Mouse (Mus musculus): ENCODE measurements around the gene Slamf9.

The Slamf9 gene

DNA sequence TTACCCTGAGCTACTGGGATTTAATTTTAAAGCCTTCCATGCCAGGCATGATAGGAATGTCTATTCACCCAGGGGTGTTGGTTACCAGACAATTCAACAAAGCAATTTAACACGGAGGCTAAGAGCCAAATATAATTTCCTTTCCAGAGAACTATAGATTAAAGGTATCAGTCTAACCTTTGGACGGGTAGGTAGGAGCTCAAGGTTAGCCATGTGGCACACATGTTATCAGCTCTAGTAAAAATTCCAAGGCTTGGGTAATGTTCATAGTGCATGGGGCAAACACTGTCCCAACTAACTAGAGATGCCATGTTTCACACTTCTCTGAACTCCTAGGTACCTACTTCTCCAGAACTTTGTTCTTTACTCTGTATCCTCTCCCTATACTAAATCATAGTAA, 13.6 kb upstream of the Slamf9 start:
- DNase-seq (ENCODE audit: low spot score in 2 of 2): no peak

DNA sequence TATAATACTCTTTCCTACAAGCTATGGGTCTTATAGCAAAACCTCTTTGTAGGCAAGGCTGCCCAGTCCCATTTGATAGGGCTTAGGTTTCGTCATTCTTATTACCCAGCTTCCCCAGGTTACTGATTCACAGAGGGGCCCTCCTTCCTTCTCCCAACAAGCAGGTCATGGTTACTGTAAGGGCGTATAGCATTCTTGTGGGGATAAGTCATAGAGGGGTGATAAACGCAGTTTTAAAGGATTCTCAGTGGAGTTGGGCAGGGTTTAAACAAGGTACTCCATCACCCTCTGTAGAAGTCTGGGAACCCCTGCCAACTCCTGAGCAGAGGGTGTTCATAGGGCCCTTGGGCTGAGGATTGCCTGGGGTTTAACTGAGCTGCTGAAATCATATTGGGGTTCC, 12.6 kb upstream of the Slamf9 start:
- DNase-seq (ENCODE audit: low spot score in 2 of 2): no peak

DNA sequence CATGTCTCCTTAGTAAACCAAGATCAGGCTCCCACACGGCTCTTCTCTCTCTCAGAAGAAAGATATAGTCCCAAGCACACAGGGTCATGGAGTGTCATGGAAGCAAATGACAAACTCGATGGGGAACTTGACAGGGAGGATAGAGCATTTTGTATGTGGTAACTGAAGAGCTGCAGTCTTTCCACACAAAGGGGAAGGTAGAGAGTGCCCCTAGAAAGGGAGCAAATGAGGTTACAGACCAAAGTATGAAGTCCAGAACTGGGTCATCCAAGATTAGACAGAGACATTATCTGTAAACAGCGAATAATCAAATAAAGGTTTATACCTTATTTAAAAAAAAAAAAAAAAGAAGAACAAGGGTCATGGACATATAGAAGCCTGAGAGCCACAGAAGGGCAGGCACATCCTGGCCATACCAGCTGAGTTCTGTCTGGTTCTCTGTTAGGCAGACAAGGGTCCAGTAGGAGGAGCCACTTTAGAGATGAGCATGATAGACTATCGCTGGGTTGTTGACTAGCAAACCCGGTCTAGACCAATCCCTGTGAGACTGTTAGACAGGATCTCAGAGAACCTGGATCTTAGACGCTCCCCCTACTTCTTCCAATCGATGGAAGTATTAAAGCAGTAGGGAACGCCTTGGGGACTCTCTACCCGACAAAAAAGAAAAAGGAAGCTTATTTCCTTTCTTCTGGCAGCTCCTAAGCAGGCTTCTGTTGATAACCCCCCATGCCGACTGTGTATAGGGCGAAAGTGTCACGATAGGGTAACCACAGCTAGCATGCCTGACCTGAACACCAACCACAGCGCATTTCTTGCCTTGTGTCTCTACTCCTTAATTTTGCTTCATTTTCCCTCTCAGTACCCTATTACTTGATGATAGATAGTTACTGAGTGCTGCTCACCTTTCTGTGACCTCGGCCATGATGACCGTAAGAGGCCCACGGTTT, 11.5 kb upstream of the Slamf9 start:
- no peak for DNase-seq (ENCODE audit: low spot score in 2 of 2)

DNA sequence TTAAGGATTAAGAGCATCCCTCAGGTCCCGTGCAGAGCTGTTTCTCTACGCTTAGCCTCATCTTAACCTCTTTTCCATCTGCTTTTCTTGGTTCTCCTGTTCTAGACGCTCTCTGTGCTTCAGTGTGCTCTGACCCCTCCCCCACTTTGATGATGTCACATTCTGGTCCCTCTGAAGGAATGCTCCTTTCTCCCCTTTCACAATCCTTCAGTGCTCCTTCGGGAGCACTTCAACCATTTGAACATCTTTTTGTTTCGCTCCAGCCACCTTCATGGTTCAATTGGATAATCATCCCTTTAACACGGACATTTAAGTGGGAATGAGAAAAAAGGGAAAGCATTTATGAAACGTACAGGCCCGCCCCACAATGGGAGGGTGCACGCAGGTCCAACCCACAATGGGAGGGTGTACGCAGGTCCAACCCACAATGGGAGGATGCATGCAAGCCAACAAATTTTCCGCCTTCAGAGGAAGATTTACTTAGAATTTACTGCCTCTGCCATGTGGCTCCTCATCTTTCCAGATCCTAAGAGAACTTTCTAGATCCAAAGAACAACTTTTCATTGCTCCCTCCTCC, 6.8 kb upstream of the Slamf9 start:
- DNase-seq (ENCODE audit: low spot score in 2 of 2): no peak

DNA sequence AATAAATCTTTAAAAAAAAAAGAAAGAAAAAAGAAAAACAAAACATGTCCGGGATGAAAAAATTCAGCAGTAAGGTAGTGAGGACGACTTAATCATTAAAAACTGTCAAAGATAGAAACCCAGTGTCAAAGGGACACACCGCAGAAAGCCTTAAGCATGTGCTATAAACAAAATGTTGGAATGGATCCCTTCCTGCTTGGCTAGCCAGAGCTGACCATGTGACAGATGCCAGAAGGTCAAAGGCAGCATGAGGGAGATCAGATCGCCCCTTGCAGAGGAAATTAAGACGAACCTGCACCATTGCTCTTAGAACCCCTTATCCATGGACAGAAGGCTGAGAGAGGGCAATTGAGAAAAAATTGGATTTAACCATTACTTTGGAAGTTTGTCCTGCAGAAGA, 5.8 kb upstream of the Slamf9 start:
- DNase-seq (ENCODE audit: low spot score in 2 of 2): no peak

DNA sequence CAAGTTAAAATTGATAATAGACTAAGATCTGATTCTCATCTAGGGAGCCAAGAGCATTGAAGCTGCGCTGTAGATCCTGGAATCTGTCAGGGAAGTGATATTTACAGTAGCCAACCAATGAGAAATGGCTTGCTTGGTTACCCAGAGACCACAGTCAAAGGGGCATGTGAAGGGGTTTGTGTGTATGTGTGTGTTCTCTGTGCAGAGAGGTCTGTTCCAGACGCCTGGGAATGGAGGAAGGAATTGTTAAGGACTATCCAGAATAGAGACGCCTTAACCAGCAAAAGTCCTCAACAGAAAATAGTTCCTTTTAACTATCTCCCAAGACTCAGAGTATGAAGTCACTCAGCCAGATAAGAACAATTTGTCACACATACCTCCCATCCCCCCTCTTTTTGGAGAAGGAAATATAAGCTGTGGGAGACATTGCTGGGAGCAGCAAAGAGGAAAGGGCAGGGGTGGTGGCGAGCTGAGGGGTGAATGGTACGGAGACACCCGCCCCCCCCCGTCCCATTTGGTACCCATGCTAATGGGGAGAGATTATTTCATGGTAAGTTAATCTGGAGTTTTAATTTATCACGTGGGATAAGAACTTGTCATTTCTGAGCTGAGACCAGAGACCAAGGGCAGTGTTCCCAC, 5.2 kb upstream of the Slamf9 start:
- DNase-seq (ENCODE audit: low spot score in 2 of 2): no peak

DNA sequence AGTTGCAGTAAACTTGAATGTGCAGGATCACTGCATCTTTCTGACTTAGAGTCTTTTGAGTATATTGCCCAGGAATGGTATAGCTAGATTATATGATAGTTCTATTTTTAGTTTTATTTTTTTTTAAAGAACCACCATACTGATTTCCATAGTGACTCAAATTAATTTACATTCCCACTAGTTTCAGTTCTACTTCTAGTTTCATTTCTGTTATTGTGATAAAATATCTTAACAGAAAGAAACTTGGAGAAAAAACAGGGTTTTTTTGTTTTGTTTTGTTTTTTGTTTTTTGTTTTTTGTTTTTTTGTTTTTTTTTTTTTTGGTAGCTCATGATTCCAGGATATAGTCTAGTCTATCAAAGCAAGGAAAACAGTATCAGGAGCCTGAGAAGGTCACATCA, 2.2 kb upstream of the Slamf9 start:
- no peak for DNase-seq (ENCODE audit: low spot score in 2 of 2)

DNA sequence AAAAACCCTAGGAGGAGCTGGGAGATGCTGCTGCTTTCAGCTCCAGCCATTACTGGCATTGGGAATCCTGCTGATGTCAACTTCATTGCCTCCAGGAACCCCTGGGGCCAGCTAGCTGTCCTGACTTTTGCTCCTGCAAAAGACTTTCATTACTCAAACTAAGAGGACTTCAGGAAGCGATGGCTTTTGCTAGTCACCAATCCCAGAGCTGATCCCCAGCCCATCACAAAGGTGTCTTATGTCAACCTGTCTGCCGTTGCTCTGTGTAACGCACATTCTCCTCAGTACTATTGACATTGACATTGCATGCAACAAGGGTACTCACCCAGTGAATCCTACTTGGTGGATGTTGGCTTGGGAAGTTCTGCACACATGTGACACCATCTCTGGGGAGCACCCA, 962 bp upstream of the Slamf9 start:
- DNase-seq (ENCODE audit: low spot score in 2 of 2): no peak

DNA sequence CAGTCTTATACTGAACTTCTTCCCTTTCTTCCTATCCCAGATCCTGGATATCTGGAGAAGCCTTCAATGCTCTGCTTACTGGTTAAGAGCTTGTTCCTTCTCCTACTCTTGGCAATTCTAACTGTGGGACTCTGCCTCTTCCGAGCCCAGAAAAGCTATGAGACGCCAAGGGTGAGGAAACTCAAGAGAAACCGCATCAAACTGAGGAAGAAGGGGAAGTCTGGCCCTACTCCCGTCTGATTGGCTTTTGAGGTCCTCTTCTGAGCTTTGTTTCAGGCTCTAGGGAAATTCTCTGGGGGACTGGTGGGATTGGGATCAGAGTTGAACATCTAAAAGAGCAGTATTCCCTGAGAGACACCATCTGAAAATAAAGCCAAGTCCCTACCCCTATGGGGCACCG, 2.9 kb downstream of the Slamf9 start:
- DNase-seq (ENCODE audit: low spot score in 2 of 2): no peak

DNA sequence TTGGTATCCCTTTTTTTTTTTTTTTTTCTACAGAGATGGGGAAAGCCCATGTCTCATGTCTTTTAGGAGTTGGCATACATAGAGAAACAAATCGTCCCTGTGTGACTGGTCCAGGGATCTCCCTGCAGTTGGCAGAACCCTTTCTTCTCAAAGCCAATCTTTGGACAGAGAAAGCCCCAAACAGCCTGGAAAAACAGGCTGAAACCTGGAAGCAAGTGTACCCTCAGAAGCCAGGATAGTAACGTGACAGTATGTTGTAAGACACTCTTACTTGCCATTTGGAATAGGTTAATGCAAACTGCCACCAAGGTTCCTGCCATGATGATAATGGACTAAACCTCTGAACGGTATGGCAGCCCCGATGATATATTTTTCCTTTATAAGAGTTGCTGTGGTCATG, 5.2 kb downstream of the Slamf9 start:
- no peak for DNase-seq (ENCODE audit: low spot score in 2 of 2)

DNA sequence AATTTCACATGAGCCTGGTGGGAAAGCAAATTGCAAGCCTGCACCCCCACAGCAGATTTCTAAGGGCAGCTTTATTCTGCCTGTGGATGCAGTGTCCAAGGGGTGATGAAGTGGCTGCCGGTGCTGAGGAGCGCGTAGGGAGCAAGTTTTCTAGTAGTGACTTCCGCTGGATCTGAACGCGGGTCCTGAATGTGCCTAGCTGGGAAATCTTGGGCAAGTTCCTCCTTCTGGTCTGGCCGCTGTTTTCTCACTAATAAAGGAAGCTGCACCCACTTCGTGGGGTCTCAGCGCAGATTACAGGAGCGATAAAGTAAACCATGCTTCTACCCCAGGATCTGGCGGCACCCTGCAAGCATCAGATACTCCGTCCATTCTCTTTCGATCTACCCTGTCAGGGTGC, 6.0 kb downstream of the Slamf9 start:
- no peak for DNase-seq (ENCODE audit: low spot score in 2 of 2)

DNA sequence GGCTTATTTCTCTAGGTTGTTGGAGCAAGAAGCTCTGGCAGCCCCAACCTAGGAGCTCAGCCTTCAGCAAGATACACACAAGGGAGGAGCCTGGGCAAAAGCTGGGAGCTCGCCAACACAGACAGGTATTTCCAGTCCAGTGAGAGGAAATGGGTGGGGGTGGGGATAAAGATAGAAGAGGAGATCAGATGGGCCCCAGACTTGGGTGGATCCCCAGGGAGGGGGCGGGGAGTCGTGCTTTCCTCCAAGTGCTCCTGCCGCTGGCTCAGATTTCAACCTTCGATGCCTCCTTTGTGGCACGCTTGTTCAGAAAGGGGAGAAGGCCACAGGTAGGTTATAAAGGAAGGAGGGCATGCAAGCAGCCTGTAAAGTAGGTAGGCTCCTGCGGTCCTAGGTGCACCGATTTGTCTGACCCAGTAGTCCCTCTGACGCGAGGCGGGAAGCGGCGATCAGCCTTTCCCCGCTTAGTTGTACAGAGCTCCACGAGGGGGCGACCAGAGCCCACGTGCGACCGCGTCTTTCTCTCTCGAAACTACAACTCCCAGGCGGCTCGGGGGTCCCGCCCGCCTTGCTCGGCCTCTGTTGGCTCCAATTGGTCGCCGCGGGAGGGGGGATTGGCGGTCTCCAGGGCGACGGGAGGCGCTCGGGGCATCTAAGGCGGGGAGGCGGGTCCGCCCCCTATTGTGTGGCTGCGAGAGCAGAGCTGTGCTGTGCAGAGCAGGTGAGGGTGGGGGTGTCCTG, 6.6 kb downstream of the Slamf9 start, which contains the start of gene Igsf9:
Gene Igsf9, plus strand, starts transcription at position 249 of the 741 bp plus-strand sequence.
- peak; percentile 92 to 93 for DNase-seq (ENCODE audit: low spot score in 2 of 2)

DNA sequence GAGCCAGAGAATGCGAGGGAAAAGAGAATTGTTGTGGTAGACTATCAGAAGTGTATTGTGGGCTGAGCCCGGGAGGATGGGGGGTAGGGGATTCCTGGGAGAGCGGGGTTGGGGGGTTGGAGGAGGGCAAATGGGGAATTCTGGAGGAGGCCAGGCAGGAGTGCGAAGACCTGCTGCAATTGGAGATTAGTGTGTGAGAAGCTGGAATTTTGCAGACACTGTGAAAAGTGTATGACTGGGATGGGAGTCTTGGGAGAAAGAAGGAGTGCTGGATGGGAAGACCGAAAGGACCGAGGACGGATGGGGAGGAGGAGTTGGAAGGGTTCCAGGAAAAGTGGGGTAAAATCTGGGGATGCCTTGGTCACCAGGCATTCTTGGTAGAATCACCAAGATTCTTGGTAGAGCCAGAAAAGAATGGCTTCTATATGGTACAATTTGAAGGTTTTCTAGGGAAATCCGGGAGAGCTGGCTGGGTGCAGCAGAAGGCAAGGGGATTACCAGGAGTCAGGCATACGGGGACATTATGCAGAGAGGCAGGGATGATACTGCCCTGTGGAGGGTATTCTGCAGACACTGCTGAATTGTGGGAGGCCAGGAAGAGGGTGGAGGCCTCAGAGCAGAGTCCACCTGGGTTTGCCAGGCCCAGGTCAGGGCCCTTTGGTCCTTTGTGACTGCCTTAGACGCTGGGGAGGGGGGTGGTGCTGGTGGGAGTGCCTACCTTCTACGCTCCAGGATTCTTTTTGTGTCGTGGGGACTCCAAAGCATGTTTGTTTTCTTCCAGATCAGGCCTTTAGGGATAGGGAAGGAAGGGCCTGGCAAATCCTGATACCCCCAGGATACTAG, 7.6 kb downstream of the Slamf9 start:
- DNase-seq (ENCODE audit: low spot score in 2 of 2): no peak

DNA sequence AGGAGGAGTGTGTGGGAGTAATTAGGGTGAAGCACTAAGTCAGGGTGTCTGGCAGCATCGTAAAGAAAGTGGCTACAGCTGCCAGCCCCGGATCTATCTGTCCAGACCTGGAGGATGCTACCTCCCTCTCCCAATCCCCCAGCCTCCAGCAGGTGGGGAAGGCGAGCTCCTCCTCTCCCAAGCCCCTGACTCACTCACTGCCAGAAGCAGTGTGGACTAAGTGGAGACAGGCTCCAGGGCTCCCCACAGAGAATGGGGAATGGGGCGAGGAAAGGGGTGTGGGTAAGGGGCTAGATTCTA, 8.2 kb downstream of the Slamf9 start:
- DNase-seq (ENCODE audit: low spot score in 2 of 2): no peak

DNA sequence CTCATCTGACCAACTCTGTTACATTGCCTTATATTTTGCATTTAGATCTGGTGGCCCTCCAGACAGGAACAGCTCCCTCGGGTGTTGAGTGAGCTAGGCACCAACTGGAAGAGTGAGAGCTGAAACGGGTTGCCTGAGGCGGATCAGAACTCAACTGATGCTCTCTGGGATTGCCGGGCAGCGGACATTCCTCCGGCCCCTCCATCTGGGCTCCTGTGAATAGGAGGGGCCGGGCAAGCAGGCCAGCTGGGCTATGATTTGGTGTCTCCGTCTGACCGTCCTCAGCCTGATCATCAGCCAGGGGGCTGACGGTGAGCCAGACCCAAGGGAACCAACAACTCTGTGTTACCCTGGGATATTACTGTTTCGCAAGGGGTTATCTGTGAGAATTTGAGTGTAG, 9.1 kb downstream of the Slamf9 start:
- DNase-seq (ENCODE audit: low spot score in 2 of 2): no peak

DNA sequence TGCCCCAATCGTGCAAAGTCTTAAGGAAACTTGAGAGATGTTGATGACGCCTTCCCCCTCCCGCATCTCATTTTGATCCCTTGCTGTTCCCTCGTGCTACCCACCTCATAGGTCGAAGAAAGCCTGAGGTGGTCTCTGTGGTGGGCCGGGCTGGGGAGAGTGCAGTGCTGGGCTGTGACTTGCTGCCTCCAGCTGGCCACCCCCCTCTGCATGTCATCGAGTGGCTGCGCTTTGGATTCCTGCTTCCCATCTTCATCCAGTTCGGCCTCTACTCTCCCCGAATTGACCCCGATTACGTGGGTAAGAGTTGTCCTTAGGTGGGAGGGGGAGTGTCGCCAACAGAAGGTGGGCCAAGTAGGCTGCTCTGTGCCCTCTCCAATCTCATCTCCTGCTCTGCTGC, 9.5 kb downstream of the Slamf9 start:
- DNase-seq (ENCODE audit: low spot score in 2 of 2): no peak

DNA sequence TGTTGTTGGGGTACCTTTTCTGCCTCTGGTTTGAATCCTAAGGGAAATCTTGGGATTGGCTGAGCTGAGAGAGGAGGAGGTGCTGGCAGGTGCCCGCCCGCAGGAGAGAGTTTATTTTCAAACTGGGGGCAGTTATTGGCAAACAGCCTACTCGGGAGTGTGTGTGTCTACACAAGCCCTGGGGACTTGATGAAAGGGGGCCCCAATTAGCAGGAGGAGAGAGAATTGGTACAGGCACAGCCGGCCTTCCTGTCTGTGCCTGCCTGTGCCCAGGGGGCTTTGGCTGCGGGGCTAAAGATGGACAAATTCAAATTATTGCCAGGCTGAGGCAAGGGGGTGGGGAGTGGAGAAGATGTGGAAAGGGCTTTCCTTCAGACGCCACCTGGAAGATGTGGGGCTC, 10.7 kb downstream of the Slamf9 start:
- DNase-seq (ENCODE audit: low spot score in 2 of 2): no peak

DNA sequence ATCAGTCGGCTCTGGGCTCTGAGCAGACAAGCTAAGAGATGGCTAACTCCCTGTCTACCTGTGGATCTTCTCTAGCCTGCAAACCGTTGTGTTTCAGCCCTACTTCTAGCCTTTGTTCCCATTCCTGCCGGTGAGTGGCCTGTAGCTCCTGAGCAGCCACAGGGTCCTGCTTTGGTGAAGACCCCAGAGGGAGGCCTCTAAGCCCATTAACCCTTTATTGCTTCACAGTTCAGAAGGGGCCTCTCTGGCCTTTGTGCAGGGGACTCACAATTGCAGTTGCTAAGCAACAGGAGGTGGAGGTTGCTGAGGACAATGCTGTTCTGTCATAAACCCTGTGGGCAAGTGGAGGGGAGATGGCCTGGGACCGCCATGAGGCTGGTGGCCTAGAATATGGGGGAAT, 11.1 kb downstream of the Slamf9 start:
- DNase-seq (ENCODE audit: low spot score in 2 of 2): no peak

DNA sequence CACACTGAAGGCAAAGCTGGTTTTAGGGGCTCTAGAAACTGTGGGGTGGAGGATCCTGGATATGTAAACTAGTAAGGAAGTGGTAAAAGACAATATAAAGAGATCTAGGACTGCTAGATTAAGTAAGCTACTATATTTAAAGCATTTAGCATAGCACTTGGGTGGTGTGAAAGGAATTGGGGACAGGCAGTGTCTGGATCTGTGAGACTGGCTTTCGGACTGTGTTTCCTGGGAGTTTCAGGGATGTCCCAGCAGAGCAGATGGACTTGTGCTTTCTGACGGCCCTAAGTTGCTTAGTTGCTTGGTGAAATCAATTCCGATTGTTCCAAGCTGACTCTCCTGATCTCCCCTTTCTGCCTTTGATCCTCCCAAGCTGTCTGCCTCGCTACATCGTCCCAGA, 11.5 kb downstream of the Slamf9 start:
- DNase-seq (ENCODE audit: low spot score in 2 of 2): no peak

DNA sequence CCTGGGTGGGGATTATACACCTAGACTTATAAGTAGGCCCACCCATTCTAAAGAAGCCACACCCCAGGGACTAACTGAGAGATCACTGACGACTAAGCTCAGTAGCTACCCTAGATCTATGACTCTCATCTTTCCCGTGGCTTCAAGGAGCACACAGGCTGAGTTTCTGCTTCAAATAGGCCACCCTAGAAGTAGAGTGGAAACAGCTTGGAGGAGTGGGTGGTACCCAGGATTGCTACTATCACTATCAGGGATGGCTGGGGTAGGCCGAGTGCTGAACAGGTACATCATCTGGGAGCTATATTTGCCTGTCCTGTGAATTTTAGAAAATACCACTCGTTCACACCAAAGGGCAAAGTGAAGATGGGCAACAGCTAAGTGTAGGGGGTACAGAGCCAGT, 12.7 kb downstream of the Slamf9 start:
- no peak for DNase-seq (ENCODE audit: low spot score in 2 of 2)

DNA sequence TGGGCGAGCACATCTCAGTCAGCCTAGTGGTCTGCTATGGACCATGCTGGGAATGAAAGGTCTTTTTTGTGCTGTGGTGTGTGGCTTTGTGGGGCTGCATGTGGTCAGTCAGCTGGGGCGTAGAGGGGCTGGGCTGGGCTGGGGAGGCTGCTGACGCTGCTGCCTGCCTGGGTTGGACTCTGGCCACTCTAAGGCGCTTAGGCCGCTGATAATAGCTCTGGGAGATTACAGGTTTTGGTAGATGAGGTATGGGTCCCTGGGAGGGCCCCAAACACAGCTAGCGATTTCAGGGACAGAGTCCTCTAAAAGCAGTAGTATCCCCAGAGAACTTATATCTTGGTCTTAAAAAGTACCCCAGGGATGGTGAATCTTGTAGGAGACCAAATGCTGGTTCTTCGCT, 13.7 kb downstream of the Slamf9 start:
- DNase-seq (ENCODE audit: low spot score in 2 of 2): no peak

Data from right cerebral cortex, postnatal 36 days (tissue).